ENCODE assay signal across 8 mouse cellular contexts in the genomic region with DNA sequence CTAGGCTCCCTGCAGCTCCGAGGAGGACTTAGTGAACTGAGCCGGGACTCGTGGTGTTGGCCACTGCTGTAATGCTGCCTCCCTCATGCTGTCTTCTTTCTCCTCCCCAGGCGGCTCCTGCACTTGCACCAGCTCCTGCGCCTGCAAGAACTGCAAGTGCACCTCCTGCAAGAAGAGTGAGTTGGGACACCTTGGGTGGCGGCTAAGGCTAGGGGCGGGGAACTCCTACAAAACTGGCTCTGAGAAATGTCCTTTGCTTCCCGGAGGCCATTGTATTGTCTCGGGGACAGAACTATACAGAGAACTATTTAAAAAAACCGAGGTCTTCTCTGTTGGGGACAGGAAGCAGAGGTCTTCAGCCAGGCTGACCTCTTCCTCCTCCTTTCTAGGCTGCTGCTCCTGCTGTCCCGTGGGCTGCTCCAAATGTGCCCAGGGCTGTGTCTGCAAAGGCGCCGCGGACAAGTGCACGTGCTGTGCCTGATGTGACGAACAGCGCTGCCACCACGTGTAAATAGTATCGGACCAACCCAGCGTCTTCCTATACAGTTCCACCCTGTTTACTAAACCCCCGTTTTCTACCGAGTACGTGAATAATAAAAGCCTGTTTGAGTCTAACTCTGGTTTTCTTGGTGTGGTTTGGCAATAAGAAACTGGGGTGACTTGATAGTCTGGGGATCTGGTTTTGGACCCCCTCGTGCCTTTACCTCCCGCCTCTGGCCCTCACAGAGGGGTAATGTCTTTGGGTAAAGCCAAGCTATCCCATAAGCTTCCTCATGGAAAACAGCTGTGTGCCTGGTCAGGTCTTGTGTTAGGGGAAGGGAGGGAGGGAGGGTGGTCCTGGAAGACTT. TPM values are rescaled to one million over a fixed set of nuclear protein-coding genes. Genes with fewer than 3 reads are reported as not detected.
DNase-seq lines count a peak whose midpoint lies in the region; ATAC-seq and TF ChIP-seq lines count a peak whose summit lies in the region.

No protein-coding gene starts in this region.

- WGBS in lung, embryonic 14.5 days, result 5% methylated on average over 25 of the region's 25 CpGs
- WGBS in heart, postnatal 0 days, result 5% methylated on average over 25 of the region's 25 CpGs
- WGBS in limb, embryonic 13.5 days, result 3% methylated on average over 25 of the region's 25 CpGs
- WGBS in neural tube, embryonic 11.5 days, result 3% methylated on average over 25 of the region's 25 CpGs

- no peaks in the 10 kb centered on the region for H3K36me3 ChIP-seq in lung, embryonic 14.5 days (ENCODE audit: insufficient read depth)
- H3K36me3 ChIP-seq in heart, postnatal 0 days (replicated peaks; ENCODE audit: control insufficient read depth, insufficient read depth, low read length), result no peaks in the 10 kb centered on the region
- no peaks in the 10 kb centered on the region for H3K36me3 ChIP-seq in limb, embryonic 13.5 days
- H3K36me3 ChIP-seq in neural tube, embryonic 11.5 days (ENCODE audit: control insufficient read depth, insufficient read depth, low read length), result no peaks in the 10 kb centered on the region

- ATAC-seq in lung, embryonic 14.5 days (ENCODE audit: insufficient read depth), result no peak
- ATAC-seq in heart, postnatal 0 days (ENCODE audit: insufficient read depth, low read depth), result no peak
- no peak for ATAC-seq in limb, embryonic 13.5 days (ENCODE audit: low FRiP score, low read depth)
- no peak for ATAC-seq in neural tube, embryonic 11.5 days (ENCODE audit: insufficient read depth, low FRiP score, low TSS enrichment)

- H3K9ac ChIP-seq in lung, embryonic 14.5 days, result peak overlapping the region; percentile 54
- peak overlapping the region; percentile 75 for H3K9ac ChIP-seq in heart, postnatal 0 days (replicated peaks; ENCODE audit: low read depth, low read length)
- H3K9ac ChIP-seq in limb, embryonic 13.5 days, result peak overlapping the region; percentile 56
- peak overlapping the region; percentile 18; the same call in 1 of the 2 replicates for H3K9ac ChIP-seq in neural tube, embryonic 11.5 days (ENCODE audit: low read length)

- H3K27me3 ChIP-seq in lung, embryonic 14.5 days (ENCODE audit: insufficient read depth, low read length), result peaks cover 81% of the 10 kb centered on the region
- peaks cover 6% of the 10 kb centered on the region; the same call in 1 of the 2 replicates for H3K27me3 ChIP-seq in heart, postnatal 0 days (ENCODE audit: control insufficient read depth, insufficient read depth, low read length)
- peaks cover 98% of the 10 kb centered on the region for H3K27me3 ChIP-seq in limb, embryonic 13.5 days
- H3K27me3 ChIP-seq in neural tube, embryonic 11.5 days (ENCODE audit: control insufficient read depth, insufficient read depth, low read length), result peaks cover 74% of the 10 kb centered on the region

- H3K27ac ChIP-seq in lung, embryonic 14.5 days (ENCODE audit: low read depth), result no peak overlapping the region; the same call in 1 of the 2 replicates
- H3K27ac ChIP-seq in brown adipose tissue, adult 24 weeks (replicated peaks; ENCODE audit: low read depth, low read length), result peak overlapping the region; percentile 88
- H3K27ac ChIP-seq in heart, postnatal 0 days (ENCODE audit: low read depth), result peak overlapping the region; percentile 95
- no peak overlapping the region for H3K27ac ChIP-seq in limb, embryonic 13.5 days
- H3K27ac ChIP-seq in neural tube, embryonic 11.5 days (ENCODE audit: low read depth, low read length), result no peak overlapping the region

- TF ChIP-seq EP300 in heart, postnatal 0 days (IDR thresholded peaks at IDR 0.05; ENCODE audit: low read depth), result no peak

- H3K4me2 ChIP-seq in lung, embryonic 14.5 days, result peak overlapping the region; percentile 82
- peak overlapping the region; percentile 61 for H3K4me2 ChIP-seq in heart, postnatal 0 days (ENCODE audit: low read depth, low read length)
- peak overlapping the region; percentile 76 for H3K4me2 ChIP-seq in limb, embryonic 13.5 days (replicated peaks)
- H3K4me2 ChIP-seq in neural tube, embryonic 11.5 days (ENCODE audit: low read depth), result peak overlapping the region; percentile 71

- no peaks in the 10 kb centered on the region for H3K9me3 ChIP-seq in lung, embryonic 14.5 days (ENCODE audit: low read depth, low read length)
- no peaks in the 10 kb centered on the region for H3K9me3 ChIP-seq in heart, postnatal 0 days (replicated peaks; ENCODE audit: control insufficient read depth, low read length)
- H3K9me3 ChIP-seq in limb, embryonic 13.5 days, result no peaks in the 10 kb centered on the region
- H3K9me3 ChIP-seq in neural tube, embryonic 11.5 days (ENCODE audit: control insufficient read depth, low read length), result no peaks in the 10 kb centered on the region

- peak overlapping the region; percentile 47 for H3K4me3 ChIP-seq in lung, embryonic 14.5 days (ENCODE audit: low read depth, low read length)
- H3K4me3 ChIP-seq in brown adipose tissue, adult 24 weeks (ENCODE audit: insufficient read depth, low read depth, low read length), result peak overlapping the region; percentile 72
- peak overlapping the region; percentile 62 for H3K4me3 ChIP-seq in heart, postnatal 0 days (ENCODE audit: low read depth, low read length)
- H3K4me3 ChIP-seq in limb, embryonic 13.5 days, result peak overlapping the region; percentile 47
- H3K4me3 ChIP-seq in neural tube, embryonic 11.5 days (ENCODE audit: low read depth, low read length), result peak overlapping the region; percentile 35

- TF ChIP-seq CTCF in lung, embryonic 14.5 days (IDR thresholded peaks at IDR 0.05; ENCODE audit: low read depth), result no peak
- no peak for TF ChIP-seq CTCF in heart, postnatal 0 days (IDR thresholded peaks at IDR 0.05; ENCODE audit: low read depth)

- DNase-seq in lung, embryonic 14.5 days, result peak; percentile 25
- DNase-seq in lung, adult 18-20 months, result no peak
- no peak for DNase-seq in heart, postnatal 0 days (ENCODE audit: low spot score)
- peak; percentile 29 for DNase-seq in neural tube, embryonic 11.5 days (ENCODE audit: low spot score)
- no peak for DNase-seq in left cerebral cortex, adult 9 months (ENCODE audit: low spot score in 2 of 2)
- DNase-seq in frontal cortex, adult 2 months (ENCODE audit: extremely low spot score in 1 of 2, low spot score in 1 of 2), result no peak

- H3K4me1 ChIP-seq in lung, embryonic 14.5 days (ENCODE audit: insufficient read depth), result 0 out of 2 replicates have a peak, but pooled peaks cover 2% of the 10 kb centered on the region
- H3K4me1 ChIP-seq in brown adipose tissue, adult 24 weeks (ENCODE audit: control insufficient read depth, insufficient read depth, insufficient read length, low read length), result peaks cover 5% of the 10 kb centered on the region; the same call in 1 of the 2 replicates
- H3K4me1 ChIP-seq in heart, postnatal 0 days (ENCODE audit: control insufficient read depth, insufficient read depth), result peaks cover 15% of the 10 kb centered on the region; the same call in 1 of the 2 replicates
- H3K4me1 ChIP-seq in limb, embryonic 13.5 days, result peaks cover 39% of the 10 kb centered on the region
- H3K4me1 ChIP-seq in neural tube, embryonic 11.5 days (ENCODE audit: control insufficient read depth, insufficient read depth, low read length), result peaks cover 9% of the 10 kb centered on the region; the same call in 1 of the 2 replicates

RNA-seq across cellular contexts. Expression of a gene that starts 1.1 kb away (rescaled TPM):
- polyA plus RNA-seq in lung, embryonic 14.5 days (2014; fragmentation: Nextera tagmentation; extraction: Ambion mirVana), result 57.4 and 71.3 TPM in 2 replicates
- 526 and 987 TPM in 2 replicates for polyA plus RNA-seq in brown adipose tissue, adult 24 weeks (2012; ENCODE audit: insufficient read depth, insufficient read length, missing spikeins)
- 1,123 and 1,581 TPM in 2 replicates for total RNA-seq in heart, postnatal 0 days (2014; rRNA removed; ENCODE audit: low replicate concordance)
- polyA plus RNA-seq in heart, postnatal 0 days (2015; fragmentation: Nextera tagmentation; extraction: Ambion mirVana), result 783 and 795 TPM in 2 replicates
- polyA plus RNA-seq in limb, embryonic 13.5 days (2015; fragmentation: Nextera tagmentation; extraction: Ambion mirVana), result 77.3 and 102 TPM in 2 replicates
- 78.2 and 78.5 TPM in 2 replicates for polyA plus RNA-seq in neural tube, embryonic 11.5 days (2014; fragmentation: Nextera tagmentation; extraction: Ambion mirVana)
- polyA plus RNA-seq in frontal cortex, adult 2 months (2012; rRNA removed), result 874 and 1,481 TPM in 2 replicates

RNA-seq across cellular contexts. Expression of a gene that starts 7.5 kb away (rescaled TPM):
- 12.3 and 15.2 TPM in 2 replicates for polyA plus RNA-seq in lung, embryonic 14.5 days (2014; fragmentation: Nextera tagmentation; extraction: Ambion mirVana)
- 62.4 and 160 TPM in 2 replicates for polyA plus RNA-seq in brown adipose tissue, adult 24 weeks (2012; ENCODE audit: insufficient read depth, insufficient read length, missing spikeins)
- 87.5 and 117 TPM in 2 replicates for total RNA-seq in heart, postnatal 0 days (2014; rRNA removed; ENCODE audit: low replicate concordance)
- polyA plus RNA-seq in heart, postnatal 0 days (2015; fragmentation: Nextera tagmentation; extraction: Ambion mirVana), result 65.7 and 83.0 TPM in 2 replicates
- polyA plus RNA-seq in limb, embryonic 13.5 days (2015; fragmentation: Nextera tagmentation; extraction: Ambion mirVana), result 28.0 and 31.7 TPM in 2 replicates
- polyA plus RNA-seq in neural tube, embryonic 11.5 days (2014; fragmentation: Nextera tagmentation; extraction: Ambion mirVana), result 21.2 and 29.9 TPM in 2 replicates
- 352 and 451 TPM in 2 replicates for polyA plus RNA-seq in frontal cortex, adult 2 months (2012; rRNA removed)

RNA-seq across cellular contexts. Expression of a gene that starts 27.5 kb away (rescaled TPM):
- polyA plus RNA-seq in lung, embryonic 14.5 days (2014; fragmentation: Nextera tagmentation; extraction: Ambion mirVana), result 2.9 TPM in 2 replicates
- not detected in 2 replicates for polyA plus RNA-seq in brown adipose tissue, adult 24 weeks (2012; ENCODE audit: insufficient read depth, insufficient read length, missing spikeins)
- 145 and 217 TPM in 2 replicates for total RNA-seq in heart, postnatal 0 days (2014; rRNA removed; ENCODE audit: low replicate concordance)
- 67.4 and 72.3 TPM in 2 replicates for polyA plus RNA-seq in heart, postnatal 0 days (2015; fragmentation: Nextera tagmentation; extraction: Ambion mirVana)
- polyA plus RNA-seq in limb, embryonic 13.5 days (2015; fragmentation: Nextera tagmentation; extraction: Ambion mirVana), result 0.99 and 1.2 TPM in 2 replicates
- 8.9 and 9.8 TPM in 2 replicates for polyA plus RNA-seq in neural tube, embryonic 11.5 days (2014; fragmentation: Nextera tagmentation; extraction: Ambion mirVana)
- polyA plus RNA-seq in frontal cortex, adult 2 months (2012; rRNA removed), result 1,770 and 2,382 TPM in 2 replicates

RNA-seq across cellular contexts. Expression of a gene that starts 34.4 kb away (rescaled TPM):
- polyA plus RNA-seq in lung, embryonic 14.5 days (2014; fragmentation: Nextera tagmentation; extraction: Ambion mirVana), result 118 and 126 TPM in 2 replicates
- polyA plus RNA-seq in brown adipose tissue, adult 24 weeks (2012; ENCODE audit: insufficient read depth, insufficient read length, missing spikeins), result 5.0 and 6.4 TPM in 2 replicates
- total RNA-seq in heart, postnatal 0 days (2014; rRNA removed; ENCODE audit: low replicate concordance), result 21.9 and 71.8 TPM in 2 replicates
- polyA plus RNA-seq in heart, postnatal 0 days (2015; fragmentation: Nextera tagmentation; extraction: Ambion mirVana), result 29.8 and 31.4 TPM in 2 replicates
- 93.7 and 99.2 TPM in 2 replicates for polyA plus RNA-seq in limb, embryonic 13.5 days (2015; fragmentation: Nextera tagmentation; extraction: Ambion mirVana)
- polyA plus RNA-seq in neural tube, embryonic 11.5 days (2014; fragmentation: Nextera tagmentation; extraction: Ambion mirVana), result 118 and 121 TPM in 2 replicates
- 32.8 and 33.6 TPM in 2 replicates for polyA plus RNA-seq in frontal cortex, adult 2 months (2012; rRNA removed)

RNA-seq across cellular contexts. Expression of a gene that starts 42.9 kb away (rescaled TPM):
- polyA plus RNA-seq in lung, embryonic 14.5 days (2014; fragmentation: Nextera tagmentation; extraction: Ambion mirVana), result not detected in 2 replicates
- not detected in 2 replicates for polyA plus RNA-seq in brown adipose tissue, adult 24 weeks (2012; ENCODE audit: insufficient read depth, insufficient read length, missing spikeins)
- total RNA-seq in heart, postnatal 0 days (2014; rRNA removed; ENCODE audit: low replicate concordance), result not detected in 2 replicates
- polyA plus RNA-seq in heart, postnatal 0 days (2015; fragmentation: Nextera tagmentation; extraction: Ambion mirVana), result not detected in 2 replicates
- polyA plus RNA-seq in limb, embryonic 13.5 days (2015; fragmentation: Nextera tagmentation; extraction: Ambion mirVana), result not detected in 2 replicates
- not detected in 2 replicates for polyA plus RNA-seq in neural tube, embryonic 11.5 days (2014; fragmentation: Nextera tagmentation; extraction: Ambion mirVana)
- polyA plus RNA-seq in frontal cortex, adult 2 months (2012; rRNA removed), result not detected in 2 replicates

Comparison
In these comparisons a context has a peak if more than half of its experiments do, and no peak if none do; other contexts are left out.
1. DNase-seq: peak in lung, embryonic 14.5 days (single experiment) and neural tube, embryonic 11.5 days (single experiment); none in lung, adult 18-20 months (0 of 2), heart, postnatal 0 days (single experiment), left cerebral cortex, adult 9 months (0 of 2) and frontal cortex, adult 2 months (0 of 2).
2. H3K27ac ChIP-seq: peak in brown adipose tissue, adult 24 weeks (single experiment) and heart, postnatal 0 days (single experiment); none in lung, embryonic 14.5 days (single experiment), limb, embryonic 13.5 days (single experiment) and neural tube, embryonic 11.5 days (single experiment).
3. H3K9ac ChIP-seq: peak in every context shown above with its lines; median percentile 75 in heart, postnatal 0 days; 56 in limb, embryonic 13.5 days; 54 in lung, embryonic 14.5 days; 18 in neural tube, embryonic 11.5 days.
4. RNA of a gene that starts 27.5 kb away (polyA plus RNA-seq): 1,770 to 2,382 TPM in frontal cortex, adult 2 months; 67.4 to 72.3 TPM in heart, postnatal 0 days, 8.9 to 9.8 TPM in neural tube, embryonic 11.5 days, 2.9 TPM in lung, embryonic 14.5 days, 0.99 to 1.2 TPM in limb, embryonic 13.5 days and not detected in brown adipose tissue, adult 24 weeks; every median in the first group is over 10 times any median in the second.
5. Peak in every context shown above with its lines, with median percentiles within 50 percentile points of each other: H3K4me2 ChIP-seq and H3K4me3 ChIP-seq.